Mouse (Mus musculus) cerebellum, postnatal 14 days (tissue): ENCODE data around the gene Gcnt1.

Source experiments
- DNase-seq, 2 experiments: peaks; one replicate each; pipeline ENCODE4 v3.0.0; 2021; ENCODE audit warnings: mixed read lengths in 2 of 2

Gene Gcnt1

DNA sequence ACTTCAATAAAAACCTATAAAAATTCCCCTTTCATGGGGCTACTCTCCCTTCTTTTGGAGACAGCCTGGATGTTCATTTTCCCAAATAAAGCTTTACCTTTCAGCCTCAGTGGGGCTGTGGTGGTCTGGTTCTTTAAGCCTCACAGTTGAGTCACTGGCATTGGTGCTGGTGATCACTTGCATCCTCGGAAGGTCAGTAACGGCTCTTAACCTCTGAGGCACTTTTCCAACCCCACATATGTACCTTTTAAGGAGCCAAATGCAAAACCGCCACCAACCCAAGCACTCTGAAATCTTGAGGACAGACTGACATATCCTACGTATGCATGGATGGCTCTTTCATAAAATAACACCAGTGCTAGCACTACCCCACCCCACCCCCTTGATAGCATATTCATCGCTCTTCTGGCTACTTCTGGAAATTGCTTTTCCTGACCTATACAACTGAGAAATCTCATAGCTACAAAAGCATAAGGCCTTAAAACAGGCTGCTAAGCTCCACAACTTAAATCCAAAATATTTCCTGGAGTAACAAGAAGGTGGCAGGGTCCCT lies 48.9 kb downstream of the Gcnt1 start:
- DNase-seq, result no peak

DNA sequence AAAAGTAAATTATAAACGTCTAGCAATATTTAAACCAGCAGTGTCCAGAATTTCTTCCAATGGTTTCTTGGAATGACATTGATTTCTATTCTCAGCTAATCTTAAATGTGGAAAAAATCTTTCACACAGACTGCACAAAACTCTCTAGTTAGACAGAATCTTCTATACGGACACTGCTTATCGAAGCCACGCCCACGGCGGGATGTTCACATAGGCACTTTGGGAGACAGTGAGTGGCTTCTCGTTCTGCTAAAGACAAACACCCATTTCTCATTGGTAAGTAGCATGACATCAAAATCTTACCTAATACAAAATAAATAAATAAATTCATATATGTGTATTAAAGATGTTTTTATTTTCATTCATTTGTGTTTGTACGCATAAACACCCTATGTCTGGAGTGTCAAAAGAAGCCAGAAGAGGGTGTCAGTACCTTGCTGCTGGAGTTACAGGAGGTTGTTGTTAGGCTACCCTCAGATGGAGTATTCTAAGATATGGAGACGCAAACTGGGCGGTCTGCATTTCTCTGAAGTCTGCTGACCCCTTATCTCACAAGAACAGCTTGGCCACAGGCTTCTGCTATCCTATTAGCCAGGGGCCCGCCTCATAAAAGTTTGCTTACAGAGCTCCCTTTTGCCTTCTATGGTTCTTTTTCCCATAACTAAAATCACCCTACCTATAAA lies 49.5 kb downstream of the Gcnt1 start:
- DNase-seq, result no peak

- no peak for DNase-seq
These were observed 52.9 kb downstream of the Gcnt1 start for GRCm38 (mm10) chr19:17319770-17320169.

DNA sequence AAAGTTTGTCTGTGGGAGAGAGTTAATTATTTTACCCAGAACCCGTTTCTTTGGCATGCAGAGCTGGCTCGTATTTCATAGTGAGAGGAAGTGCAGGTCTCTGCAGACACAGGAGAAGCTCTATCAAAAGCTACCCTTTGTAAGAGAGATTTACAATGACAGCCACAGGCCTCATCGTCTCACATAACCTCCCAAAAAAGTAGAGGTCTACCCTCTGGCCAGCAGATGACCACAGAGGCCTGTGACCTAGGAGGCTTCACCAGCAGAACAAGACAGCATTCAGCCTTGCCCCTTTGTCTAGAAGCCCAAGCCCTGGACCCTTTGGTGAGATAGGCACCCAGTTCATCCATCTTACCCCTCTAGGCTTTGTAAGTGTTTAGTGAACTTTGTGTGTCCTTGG lies 53.9 kb downstream of the Gcnt1 start:
- no peak for DNase-seq

- DNase-seq, result no peak
These were observed 56.2 kb downstream of the Gcnt1 start for GRCm38 (mm10) chr19:17316311-17317003.

DNA sequence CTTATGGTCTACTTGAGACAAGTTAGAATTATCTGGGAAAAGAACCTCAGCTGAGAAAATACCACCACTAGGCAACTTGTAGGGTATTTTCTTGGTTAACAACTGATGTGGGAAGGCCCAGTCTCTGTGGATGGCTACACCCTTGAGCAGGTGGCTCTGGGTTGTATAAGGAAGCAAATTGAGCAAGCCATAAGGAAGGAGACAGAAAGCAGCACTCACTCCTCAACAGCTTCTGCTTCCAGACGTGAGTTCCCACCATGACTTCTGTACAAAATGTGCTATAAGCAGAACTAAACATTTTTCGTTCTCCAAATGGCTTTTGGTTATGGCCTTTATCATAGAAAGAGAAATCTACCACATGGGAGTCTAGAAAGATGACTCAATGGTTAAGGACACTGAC lies 58.2 kb downstream of the Gcnt1 start:
- DNase-seq, result no peak

DNA sequence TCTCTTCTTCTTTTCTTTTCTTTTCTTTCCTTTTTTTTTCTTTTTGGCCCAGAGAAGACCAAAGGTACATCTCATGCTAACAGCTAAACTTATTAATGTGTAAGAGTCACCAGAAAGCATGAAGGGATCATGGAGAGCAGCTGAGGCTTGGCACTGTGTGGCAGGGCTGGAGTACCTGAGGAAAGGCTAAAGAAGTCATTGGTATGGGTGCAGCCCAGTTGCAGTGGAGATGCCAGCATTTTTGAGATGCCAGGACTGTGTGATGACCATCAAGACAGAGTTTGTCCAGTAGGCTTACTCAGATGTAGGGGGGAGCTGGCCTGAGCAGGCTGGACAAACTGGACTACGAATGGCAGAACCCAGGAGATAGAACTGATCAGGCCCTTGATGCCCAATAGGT lies 58.9 kb downstream of the Gcnt1 start:
- no peak for DNase-seq

- DNase-seq, result no peak
These were observed 59.9 kb downstream of the Gcnt1 start for GRCm38 (mm10) chr19:17312671-17313180.

GRCm38 (mm10) chr19:17311501-17311900 lies 61.1 kb downstream of the Gcnt1 start:
- DNase-seq, result no peak

DNA sequence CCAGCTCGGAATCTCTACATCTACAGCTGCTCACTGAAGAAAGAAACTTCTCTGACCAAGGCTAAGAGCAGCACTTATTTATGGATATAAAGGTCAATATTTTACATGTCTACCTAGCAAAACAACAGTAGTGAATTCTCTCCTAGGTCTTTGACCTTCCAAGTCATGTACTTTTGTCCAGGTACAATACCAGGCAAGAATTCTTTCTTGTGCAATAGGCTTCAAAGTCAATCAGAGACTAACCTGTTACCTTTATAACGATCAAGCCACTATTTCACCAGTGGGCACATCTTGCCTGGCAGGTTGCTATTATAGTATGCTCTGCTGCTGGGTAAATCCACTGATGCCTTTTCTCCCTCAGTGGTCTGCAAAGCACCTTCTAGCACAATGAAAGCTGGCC lies 61.6 kb downstream of the Gcnt1 start:
- DNase-seq, result no peak

DNA sequence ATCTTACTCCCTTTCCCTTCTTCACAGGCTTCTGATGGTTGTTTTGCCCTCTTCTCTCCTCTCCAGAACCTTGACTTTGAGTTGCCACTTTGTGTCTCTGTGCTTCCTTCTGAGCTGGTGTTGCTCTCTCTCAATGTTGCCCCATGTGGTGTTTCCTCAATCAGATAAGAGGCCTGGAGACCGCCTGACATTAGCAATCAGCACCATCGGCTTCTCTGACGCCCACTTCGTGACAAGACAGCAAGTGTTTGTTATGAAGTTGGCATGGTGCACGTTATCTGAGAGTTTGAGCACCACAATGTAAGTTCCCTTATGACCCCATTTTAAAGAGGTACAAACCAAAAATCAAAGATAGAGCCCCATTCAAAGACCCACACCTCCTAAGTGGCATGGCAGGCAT lies 76.6 kb downstream of the Gcnt1 start:
- DNase-seq, result no peak

- no peak for DNase-seq
These were observed 77.4 kb downstream of the Gcnt1 start for GRCm38 (mm10) chr19:17295211-17295766.

DNA sequence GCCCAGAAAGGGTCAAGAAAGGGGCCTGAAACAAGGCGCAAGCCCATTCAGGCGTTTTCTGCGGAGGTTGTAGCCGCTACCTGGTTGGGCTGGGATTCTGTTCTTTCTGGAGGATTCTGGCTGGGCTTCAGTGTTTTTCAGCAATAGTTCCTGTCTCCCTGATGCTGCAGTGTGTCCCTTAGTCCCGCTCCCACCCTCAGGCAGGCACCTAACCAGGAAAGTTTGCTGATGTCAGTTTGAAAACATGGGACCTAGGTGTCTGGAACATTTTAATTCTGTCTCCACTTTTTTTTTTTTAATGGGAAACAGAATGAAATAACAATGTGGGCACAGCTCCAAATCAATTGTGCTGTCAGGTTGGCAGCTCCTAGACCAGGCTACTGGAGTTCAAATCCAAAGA lies 78.5 kb downstream of the Gcnt1 start:
- no peak for DNase-seq

- DNase-seq, result no peak
These were observed 83.1 kb downstream of the Gcnt1 start for GRCm38 (mm10) chr19:17289526-17289925.

DNA sequence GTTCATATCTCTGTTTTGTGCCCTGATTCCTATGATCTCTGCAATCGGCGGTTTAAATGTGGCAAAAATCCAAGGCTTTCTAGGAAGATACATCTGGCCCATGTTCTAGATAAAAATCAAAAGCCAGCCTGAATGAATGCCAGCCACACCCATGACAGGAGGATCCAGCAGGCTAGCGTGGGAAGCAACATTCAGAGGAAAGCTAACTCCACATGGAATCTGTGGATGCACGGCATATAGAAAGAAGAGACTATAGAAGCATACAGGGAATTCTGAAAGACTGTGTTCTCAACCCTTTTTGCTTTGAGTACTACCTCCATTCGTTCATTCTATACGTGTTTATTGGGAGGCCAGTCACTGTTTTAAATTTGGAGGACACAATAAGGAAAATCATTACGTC lies 86.6 kb downstream of the Gcnt1 start:
- peak in 1 of 2 experiments; percentile 8 for DNase-seq

DNA sequence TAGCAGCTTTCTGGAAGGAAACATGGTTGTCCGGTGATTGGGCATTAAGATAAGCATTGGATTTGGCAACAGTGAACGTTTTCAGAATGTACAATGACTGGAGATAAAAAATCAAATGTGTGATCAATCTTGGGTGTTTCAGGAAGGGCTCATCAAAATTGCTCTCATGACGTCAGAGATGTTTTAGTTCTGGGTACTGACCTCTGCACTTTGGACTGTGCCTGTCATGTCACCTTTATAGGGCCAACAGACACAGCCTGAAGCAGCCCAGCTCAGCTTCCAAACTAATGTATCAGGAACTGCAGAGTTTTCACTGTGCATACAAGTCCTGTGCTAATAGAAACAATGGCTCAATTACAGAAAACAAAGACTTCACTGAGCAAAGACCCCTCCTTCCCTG lies 89.3 kb downstream of the Gcnt1 start:
- DNase-seq, result no peak

DNA sequence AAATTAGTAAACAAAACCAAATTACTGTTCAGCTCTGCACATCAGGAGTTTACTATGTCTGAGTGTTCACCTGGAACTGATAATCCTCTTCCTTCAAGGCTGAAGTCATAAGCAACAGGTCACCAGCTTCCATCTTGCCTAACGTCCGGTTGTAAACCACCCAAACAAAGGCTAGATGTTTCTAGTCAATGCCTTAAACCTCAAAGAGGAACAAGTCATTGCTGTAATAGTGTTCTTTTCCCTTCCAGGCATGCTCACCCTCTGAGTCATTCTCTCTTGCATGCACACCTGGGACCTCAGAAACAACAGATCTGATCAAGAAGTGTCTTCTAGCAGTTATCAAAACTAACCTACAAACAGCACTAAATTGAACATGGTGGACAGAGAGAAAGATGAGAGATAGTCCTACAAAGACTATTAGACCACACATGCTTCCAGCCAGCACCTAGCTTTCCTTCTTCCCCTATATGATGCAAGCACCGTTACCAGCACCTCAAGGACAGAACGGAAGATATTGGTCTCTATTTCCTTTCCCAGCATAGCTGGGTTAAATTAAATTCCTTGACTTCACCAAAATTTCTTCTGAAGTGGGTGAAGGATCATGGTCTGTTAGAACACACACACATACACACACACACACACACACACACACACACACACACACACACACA lies 94.1 kb downstream of the Gcnt1 start:
- no peak for DNase-seq
